Mouse (Mus musculus): ENCODE results near the gene Tmem236.
"Not testable (repeated sequence)": the region's sequence is repeated elsewhere in the genome, so short reads cannot be mapped to it uniquely, and the experiment has no call there.

Gene Tmem236

DNA sequence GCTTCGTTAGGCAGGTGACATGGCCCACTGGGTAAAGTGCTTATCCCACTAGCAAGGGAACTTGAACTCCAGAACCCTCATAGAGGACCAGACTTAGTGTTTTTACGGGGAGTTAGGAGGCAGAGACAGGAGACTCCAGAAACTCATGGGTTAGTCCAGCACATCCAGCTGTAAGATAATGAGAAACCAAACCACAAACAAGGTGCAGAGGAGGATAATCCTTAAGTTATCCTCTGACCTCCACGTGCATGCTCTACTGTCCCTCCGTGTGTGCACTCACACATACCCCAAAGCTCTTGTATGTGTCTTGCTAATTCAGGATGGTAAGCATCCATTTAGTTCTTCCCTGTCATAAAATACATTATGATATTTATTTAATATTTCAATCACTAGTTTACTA lies 17.3 kb downstream of the Tmem236 start:
- no peak for DNase-seq (ENCODE audit: low read depth, low spot score)

GRCm38 (mm10) chr2:14192046-14192445 lies 17.7 kb downstream of the Tmem236 start:
- DNase-seq (ENCODE audit: low read depth, low spot score), result no peak

GRCm38 (mm10) chr2:14198325-14198903 lies 24.1 kb downstream of the Tmem236 start:
- DNase-seq (ENCODE audit: low read depth, low spot score), result not testable (repeated sequence)

DNA sequence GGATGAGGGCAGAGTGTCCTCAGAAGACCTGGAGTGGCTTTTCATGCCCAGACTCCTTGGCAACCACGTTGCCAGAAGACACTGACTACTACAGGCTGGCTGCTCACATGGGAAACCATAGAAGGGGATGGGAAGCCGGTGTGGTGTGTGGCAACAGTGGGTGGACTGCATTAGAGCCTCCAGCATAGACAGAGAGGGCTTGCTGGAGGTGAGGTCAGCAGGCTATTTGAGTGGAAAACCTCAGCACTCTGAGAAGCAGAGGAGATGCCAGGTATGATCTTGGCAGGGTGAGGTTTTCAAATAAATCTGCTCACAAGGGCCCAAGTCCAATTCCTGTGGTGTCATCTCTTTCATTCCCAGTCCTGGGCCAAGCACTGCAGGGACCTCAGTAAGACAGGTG lies 25.3 kb downstream of the Tmem236 start:
- DNase-seq (ENCODE audit: low read depth, low spot score), result no peak

- not testable (repeated sequence) for DNase-seq (ENCODE audit: low read depth, low spot score)
Observed at GRCm38 (mm10) chr2:14200879-14201445, 26.6 kb downstream of the Tmem236 start.

DNA sequence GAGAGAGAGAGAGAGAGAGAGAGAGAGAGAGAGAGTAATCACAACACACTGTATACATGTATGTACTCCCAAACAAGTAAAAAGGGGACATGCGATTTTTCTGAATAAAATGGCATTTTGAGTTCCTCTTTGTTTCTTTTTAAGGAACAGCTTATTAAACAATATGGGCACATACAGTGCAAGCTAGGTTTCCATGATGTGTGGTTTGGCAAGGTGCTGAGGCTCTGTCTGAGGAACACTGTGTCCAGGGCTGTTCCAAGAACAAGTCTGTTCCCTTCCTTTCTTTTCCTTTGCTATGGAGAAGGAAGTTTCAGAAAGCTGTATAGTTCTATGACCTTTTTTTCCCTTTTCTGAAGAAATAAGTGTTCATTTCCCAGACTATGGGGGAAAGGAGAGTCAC lies 30.0 kb downstream of the Tmem236 start:
- no peak for DNase-seq (ENCODE audit: low read depth, low spot score)

GRCm38 (mm10) chr2:14206798-14207197 lies 32.5 kb downstream of the Tmem236 start:
- no peak for DNase-seq (ENCODE audit: low read depth, low spot score)

GRCm38 (mm10) chr2:14210731-14211130 lies 36.4 kb downstream of the Tmem236 start:
- no peak for DNase-seq (ENCODE audit: low read depth, low spot score)

- DNase-seq (ENCODE audit: low read depth, low spot score), result no peak
Observed at GRCm38 (mm10) chr2:14211606-14212005, 37.3 kb downstream of the Tmem236 start.

GRCm38 (mm10) chr2:14214764-14215163 lies 40.4 kb downstream of the Tmem236 start:
- peak; percentile 39 for DNase-seq (ENCODE audit: low read depth, low spot score)

GRCm38 (mm10) chr2:14216653-14217052 lies 42.3 kb downstream of the Tmem236 start:
- DNase-seq (ENCODE audit: low read depth, low spot score), result no peak

GRCm38 (mm10) chr2:14218126-14218525 lies 43.8 kb downstream of the Tmem236 start:
- DNase-seq (ENCODE audit: low read depth, low spot score), result no peak

- no peak for DNase-seq (ENCODE audit: low read depth, low spot score)
Observed at GRCm38 (mm10) chr2:14224387-14224786, 50.1 kb downstream of the Tmem236 start.

GRCm38 (mm10) chr2:14228495-14228894 lies 54.2 kb downstream of the Tmem236 start:
- no peak for DNase-seq (ENCODE audit: low read depth, low spot score)

DNA sequence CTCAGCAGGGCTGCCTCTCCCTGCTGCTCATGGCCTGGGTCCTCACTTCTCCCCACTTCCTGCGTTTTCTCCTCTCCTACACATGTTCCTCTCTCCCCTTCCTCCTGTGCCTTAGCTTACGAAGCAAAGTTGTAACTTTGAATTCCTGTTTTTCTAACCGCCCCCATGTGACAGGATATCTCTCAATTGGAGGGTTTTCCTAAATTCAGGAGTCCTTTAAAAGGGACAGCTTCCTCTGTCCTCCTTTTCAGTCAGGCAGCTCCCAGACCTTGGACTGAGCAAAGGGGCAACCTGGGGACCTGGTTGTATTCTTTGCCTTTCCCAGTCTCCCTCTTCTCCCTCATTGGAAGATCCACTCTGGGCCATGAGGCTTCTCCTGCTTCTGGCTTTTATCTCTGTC lies 54.8 kb downstream of the Tmem236 start, which contains the start of gene Mrc1:
TSS of gene Mrc1 (plus strand) at position 244 of the 400 bp plus-strand sequence.
- DNase-seq (ENCODE audit: low read depth, low spot score), result no peak

DNA sequence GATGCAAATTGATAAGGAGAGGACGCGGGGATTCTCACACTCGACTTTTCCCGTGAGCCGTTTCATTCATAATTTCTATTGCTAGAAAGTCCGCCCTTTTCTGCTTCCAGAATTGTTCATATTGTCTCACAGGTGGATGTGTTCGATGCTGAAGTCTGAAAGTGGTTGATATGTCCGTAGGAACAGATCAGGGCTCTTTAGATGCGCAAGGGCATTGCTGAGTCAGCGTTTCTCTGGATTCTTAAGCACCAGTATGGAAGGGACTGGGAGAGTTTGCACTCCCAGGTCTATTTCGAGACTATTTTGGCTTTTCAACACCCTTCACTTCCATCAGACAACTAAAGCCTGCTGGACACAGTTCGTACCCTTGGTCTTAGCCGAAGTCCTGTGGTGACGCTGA lies 55.7 kb downstream of the Tmem236 start:
- DNase-seq (ENCODE audit: low read depth, low spot score), result no peak

DNA sequence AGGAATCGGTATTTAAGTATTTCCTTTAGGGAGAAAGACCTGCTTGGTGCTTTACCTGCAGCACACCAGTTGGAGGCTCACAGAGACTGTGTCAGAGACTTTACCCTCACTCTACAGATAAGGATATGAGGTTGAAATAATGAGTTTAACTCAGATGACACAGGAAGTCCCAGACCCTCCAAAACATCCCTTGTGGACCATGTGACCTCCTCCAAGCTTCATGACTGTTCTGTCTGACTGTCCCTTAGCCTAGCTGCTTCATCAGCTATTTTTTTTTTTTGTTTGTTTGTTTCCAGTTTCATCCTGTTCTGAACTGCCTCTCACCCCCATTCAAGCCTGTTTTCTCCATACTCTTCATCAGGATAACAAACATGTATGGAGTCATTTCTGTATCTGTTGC lies 58.6 kb downstream of the Tmem236 start:
- no peak for DNase-seq (ENCODE audit: low read depth, low spot score)

- DNase-seq (ENCODE audit: low read depth, low spot score), result no peak
Observed at GRCm38 (mm10) chr2:14233983-14234382, 59.7 kb downstream of the Tmem236 start.

DNA sequence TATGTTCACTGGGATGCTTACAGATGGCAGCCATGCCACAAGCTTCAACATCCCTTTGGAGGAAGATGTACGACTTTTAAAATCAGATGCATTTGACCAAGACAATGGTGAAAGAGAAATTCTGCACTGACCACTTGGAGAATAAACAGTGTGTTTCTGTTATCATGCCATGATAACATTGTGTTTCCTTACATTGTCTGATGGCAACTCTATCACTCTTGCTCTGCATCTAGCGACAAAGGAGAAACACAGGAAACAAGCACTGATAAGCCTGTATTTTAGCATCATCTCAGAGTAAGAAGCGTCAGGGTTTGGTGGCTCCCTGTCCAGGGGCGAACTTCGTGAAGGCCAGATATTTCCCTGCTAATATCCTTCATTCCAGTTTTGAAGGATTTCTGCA lies 61.0 kb downstream of the Tmem236 start:
- no peak for DNase-seq (ENCODE audit: low read depth, low spot score)

GRCm38 (mm10) chr2:14236920-14237319 lies 62.6 kb downstream of the Tmem236 start:
- DNase-seq (ENCODE audit: low read depth, low spot score), result no peak

GRCm38 (mm10) chr2:14237723-14238122 lies 63.4 kb downstream of the Tmem236 start:
- no peak for DNase-seq (ENCODE audit: low read depth, low spot score)

GRCm38 (mm10) chr2:14239151-14239550 lies 64.8 kb downstream of the Tmem236 start:
- no peak for DNase-seq (ENCODE audit: low read depth, low spot score)

DNA sequence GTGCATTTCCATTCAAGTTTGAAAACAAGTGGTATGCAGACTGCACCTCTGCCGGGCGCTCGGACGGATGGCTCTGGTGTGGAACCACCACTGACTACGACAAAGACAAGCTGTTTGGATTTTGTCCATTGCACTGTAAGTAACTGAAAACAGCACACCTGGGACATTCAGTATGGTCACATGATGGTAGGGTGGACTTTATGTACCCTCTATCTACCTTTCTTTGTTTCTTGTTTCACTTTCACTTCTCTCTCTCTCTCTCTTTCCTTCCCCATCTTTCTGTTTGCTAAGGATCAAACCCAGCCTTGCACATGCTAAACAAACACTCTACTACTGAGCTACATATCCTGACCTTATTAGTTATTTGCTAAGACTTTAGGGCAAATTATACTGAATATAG lies 69.8 kb downstream of the Tmem236 start:
- no peak for DNase-seq (ENCODE audit: low read depth, low spot score)

GRCm38 (mm10) chr2:14244668-14245067 lies 70.3 kb downstream of the Tmem236 start:
- DNase-seq (ENCODE audit: low read depth, low spot score), result no peak
